Mouse (Mus musculus) embryo, embryonic 9.5 days (tissue): ENCODE measurements around the gene Erich4.
"Not testable (repeated sequence)": the region's sequence is repeated elsewhere in the genome, so short reads cannot be mapped to it uniquely, and the experiment has no call there.

Source experiments
- DNase-seq: peaks from one replicate; pipeline ENCODE4 v3.0.0-alpha.2; 2017; ENCODE audit errors: extremely low spot score

Gene Erich4

GRCm38 (mm10) chr7:25576793-25577437 lies 38.8 kb downstream of the Erich4 start:
- DNase-seq: not testable (repeated sequence)

GRCm38 (mm10) chr7:25576308-25576707 lies 39.4 kb downstream of the Erich4 start:
- DNase-seq: not testable (repeated sequence)

- peak; percentile 8 for DNase-seq
Observed at GRCm38 (mm10) chr7:25575870-25576269, 39.8 kb downstream of the Erich4 start.

GRCm38 (mm10) chr7:25575105-25575504 lies 40.6 kb downstream of the Erich4 start:
- no peak for DNase-seq

GRCm38 (mm10) chr7:25573806-25574205 lies 41.9 kb downstream of the Erich4 start:
- DNase-seq: not testable (repeated sequence)

GRCm38 (mm10) chr7:25568721-25569120 lies 47.0 kb downstream of the Erich4 start:
- DNase-seq: no peak
